Mouse (Mus musculus): Measurements from ENCODE around the gene Fubp3. TPM values are rescaled to one million over a fixed set of nuclear protein-coding genes. Genes with fewer than 3 reads are reported as not detected.
"Not testable (repeated sequence)": the region's sequence is repeated elsewhere in the genome, so short reads cannot be mapped to it uniquely, and the experiment has no call there.

The Fubp3 gene
- 10.7 and 16.4 TPM in 2 replicates for total RNA-seq (2015)
- total RNA-seq (2017) = 17.1 and 23.6 TPM in 2 replicates

DNA sequence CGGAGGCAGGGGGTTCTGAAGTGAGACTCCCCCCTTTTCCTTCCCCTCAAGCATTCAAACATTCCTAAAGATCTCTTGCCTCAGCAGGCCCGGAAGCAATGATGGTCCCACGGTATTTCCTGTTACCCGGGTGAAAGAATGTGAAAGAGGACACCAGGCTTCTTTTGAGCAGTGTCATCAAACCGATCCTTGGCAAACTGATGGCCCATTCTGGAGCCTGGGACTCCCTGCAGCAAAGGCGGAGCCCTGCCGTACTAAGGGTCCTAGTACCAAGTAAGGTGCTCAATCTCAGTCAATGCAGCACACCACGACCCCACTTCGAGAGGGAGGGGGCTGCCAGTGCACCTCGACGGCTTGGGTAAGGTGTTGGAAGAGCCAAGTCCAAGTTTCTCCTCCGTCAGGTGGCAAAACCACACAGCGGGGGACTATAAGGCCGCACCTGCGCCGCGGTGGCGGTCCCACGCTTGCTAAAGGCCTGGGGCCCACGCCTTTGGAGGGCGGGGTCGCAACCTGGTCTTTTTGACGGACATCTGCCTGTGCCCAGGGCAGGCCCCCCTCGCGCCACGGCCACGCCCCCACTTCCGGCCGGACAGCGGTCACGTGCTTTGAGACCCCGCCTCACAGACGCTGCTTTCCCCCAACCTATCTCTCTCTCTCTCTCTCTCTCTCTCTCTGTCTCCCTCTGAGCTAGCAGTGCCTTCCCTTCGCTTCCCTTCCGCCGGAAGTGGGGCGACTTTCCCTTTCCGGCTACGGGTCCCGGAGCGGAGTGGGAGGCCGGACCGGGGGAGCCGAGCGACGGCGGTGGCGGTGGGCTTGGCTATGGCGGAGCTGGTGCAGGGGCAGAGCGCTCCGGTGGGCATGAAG, at the start of gene Fubp3:
Gene Fubp3 (plus strand): TSS at position 601 of the 864 bp plus-strand sequence.
- peak; percentile 81 for ATAC-seq (ENCODE audit: poor library complexity, severe bottlenecking)

DNA sequence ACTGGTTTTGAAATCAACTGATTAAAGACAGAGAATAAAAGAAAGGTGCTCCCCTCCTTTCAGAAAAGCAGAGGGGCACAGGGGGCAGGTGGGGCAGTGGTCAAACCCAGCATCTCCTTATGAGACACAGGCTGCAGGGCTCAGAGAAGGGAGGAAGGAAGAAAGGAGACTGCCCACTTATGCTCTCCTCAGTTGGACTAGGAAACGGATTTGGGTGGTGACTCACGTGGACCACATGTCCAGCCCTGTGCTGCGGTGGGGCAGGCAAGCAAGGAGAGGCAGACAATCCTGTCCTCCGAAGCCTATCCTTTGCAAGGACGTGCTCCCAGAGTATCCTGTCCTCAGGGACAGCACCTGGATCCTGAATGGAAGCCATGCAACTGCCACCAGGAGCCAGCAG, 47.8 kb upstream of the Fubp3 start:
- ATAC-seq (ENCODE audit: poor library complexity, severe bottlenecking) = no peak

DNA sequence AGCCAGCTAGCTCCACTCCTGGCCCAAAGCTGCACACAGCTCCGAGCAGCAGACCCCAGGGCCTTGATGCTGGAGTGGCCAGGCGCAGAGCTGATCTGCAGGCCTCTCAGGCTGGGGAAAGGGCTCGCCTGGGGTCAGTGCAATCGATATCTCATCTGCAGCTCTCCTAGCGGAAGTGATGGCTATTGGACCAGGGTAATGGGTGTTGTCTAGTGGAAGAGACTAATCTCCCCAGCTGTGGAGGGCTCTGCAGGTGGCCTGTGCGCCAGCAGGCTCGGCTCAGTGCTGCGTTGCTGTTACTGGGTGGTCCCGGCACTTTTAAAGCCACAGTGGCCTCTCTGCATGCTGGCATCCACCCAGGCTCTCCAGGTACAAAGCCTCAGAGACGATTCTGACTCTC, 46.7 kb upstream of the Fubp3 start:
- ATAC-seq (ENCODE audit: poor library complexity, severe bottlenecking) = no peak

DNA sequence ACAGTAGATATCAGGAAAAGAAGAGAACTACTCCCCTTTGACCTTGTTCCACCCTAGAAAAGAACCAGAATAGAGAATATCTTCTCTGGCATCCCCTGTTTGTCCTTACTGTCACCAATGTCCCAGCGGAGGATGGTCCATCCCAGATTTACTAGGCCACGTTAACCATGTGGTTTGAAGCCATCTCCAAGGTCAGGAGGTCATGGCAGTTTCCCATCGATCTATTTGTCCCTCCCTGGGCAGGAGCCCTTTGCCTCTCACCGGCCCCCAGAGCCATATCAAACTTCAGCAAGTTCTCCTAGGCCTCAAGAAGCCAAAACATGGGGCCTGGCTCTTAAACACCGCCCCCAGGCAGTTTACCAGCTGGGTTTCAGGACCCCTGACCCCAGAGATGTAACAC, 42.2 kb upstream of the Fubp3 start:
- ATAC-seq (ENCODE audit: poor library complexity, severe bottlenecking) = no peak

DNA sequence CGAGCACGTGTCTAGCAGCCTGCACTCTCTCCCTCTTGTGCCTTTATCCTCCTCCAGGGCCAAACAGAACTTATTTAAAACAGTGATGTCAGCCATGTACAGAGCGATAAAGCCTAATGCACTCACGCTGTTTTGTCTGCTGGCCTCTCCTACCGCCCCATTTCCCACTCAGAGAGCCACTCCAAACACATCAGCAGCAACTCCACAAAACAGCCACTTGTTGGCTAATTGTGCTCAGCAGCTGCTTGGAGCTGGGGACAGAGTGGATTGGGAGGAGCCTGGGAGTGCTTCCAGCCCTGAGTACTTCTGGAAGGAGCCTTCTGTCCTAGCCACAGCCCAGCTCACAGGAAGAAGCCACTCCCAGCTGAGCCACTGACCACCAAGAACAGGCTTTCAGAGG, 35.4 kb upstream of the Fubp3 start:
- no peak for ATAC-seq (ENCODE audit: poor library complexity, severe bottlenecking)

DNA sequence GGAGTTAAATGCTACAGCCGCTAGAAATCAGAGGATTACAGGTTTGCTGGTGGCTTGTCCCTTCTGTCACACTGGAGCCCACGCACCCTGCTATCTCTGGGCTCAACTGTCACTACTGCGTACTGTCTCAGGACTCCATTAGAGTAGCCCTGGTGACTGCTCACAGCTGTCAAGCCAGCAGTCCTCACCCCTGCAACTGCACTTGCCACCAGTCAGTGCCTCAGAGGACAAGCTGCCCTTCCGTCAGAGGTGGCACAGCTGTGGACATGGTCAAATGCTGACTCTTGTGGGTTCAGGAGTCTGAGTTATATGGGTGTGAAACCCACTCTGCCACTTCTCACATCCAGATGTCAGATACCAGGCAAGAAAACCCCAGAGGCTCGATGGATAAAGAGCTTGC, 33.7 kb upstream of the Fubp3 start:
- ATAC-seq (ENCODE audit: poor library complexity, severe bottlenecking) = no peak

DNA sequence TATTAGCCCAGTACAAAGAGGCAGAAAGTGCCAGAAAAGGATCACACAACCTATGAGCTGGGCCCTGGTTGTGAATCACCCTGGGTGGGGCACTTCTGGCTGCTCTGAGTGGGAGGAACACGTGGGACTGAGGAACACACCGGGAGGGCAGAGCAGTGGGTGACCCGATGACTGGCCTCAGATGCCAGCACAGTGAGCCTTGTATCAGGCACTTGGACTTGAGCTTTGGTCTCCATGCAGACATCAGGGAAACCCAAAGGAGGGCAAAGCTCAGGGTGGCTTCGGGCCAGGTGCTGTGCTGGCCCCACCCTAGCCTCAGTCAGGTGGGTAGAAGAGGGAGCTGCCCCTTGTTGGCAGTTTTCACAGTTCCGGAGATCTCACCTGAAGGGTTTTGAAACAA, 30.9 kb upstream of the Fubp3 start:
- ATAC-seq (ENCODE audit: poor library complexity, severe bottlenecking) = no peak

DNA sequence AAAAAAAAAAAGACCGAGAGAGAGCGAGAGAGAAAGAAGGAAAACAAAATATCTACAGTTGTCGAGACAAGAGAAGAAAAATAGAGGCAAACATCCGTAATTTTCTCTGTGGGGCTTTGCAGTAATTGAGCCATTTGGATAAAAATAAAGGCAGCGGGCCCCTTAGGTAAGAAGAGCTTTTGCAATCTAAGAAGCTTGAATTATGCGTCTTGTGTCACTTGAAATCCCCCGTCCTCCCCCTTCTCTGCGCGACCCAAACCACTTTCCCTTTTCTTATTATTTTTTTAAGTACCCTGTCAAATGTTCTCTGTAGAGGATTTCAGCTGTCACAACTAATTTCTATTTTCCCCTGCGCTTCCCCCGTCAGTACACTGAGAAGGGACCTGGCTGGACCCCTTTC, 24.7 kb upstream of the Fubp3 start:
- no peak for ATAC-seq (ENCODE audit: poor library complexity, severe bottlenecking)

DNA sequence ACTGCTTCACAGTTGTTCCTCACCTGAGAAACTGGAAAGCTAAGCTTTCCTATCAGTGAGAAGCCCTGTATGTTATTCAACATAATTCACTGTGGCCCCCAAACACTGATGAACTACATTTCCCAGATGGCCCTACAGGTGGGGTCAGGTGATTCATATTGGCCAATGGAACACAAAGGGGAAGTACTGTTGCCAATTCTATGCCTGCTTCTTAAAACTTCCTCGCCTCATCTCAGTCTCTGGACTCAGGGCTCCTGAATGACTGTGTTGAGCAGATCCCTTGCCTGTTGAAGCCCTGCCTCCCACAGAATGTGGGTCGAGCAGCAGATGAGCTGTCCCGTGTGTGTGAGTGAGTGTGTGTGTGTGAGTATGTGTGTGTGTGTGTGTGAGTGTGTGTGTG, 21.9 kb upstream of the Fubp3 start:
- ATAC-seq (ENCODE audit: poor library complexity, severe bottlenecking) = no peak

DNA sequence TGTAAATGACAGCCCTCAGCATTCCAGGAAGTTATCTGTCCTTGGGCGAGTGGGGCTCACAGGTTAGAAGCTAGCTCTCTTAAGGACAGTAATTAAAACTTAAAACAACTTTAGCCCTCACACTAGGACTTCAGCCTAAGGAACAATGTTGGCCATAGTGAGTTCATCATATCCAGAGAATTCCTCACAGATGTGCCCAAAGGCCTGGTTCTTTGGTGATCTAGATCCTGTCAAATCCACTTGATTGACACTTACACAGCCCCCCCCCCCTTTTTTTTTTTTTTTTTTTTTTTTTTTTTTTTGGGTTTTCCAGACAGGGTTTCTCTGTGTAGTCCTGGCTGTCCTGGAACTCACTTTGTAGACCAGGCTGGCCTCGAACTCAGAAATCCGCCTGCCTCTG, 21.1 kb upstream of the Fubp3 start:
- ATAC-seq (ENCODE audit: poor library complexity, severe bottlenecking) = not testable (repeated sequence)

DNA sequence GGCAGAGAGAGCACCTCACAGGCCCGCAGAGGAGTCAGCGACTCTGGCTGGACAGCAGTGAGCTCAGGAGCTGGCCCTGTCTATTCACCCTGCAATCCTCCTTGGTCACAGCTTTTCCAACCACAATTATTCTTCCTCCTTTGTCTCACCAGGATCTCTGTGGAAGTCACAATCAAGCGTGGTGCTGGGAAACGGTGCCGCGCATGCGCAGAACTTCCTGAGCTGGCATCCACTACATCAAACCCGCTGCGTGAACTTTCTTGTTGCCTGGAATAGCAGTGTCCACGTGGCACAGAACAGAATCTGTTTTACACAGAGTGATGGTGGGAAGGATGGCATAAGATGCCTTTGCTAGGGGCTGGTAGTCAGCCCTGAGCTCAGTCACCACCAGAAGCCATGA, 20.5 kb upstream of the Fubp3 start:
- no peak for ATAC-seq (ENCODE audit: poor library complexity, severe bottlenecking)

DNA sequence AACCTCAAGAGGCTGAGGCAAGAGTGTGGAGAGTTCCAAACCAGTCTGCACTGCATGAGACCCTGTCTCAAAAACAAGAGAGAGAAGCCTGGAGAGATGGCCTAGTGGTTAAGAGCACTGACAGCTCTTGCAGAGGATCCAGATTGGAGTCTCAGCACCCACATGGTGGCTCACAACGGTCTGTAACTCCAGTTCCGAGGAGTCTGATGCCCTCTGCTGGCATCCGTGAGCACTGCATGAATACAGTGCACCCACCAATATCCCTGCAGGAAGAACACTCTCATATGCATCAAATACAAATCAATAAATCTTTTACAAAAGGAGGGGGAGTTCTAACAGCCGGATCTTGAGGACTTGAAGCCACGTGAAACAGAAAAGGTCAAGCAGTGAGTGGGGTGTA, 17.8 kb upstream of the Fubp3 start:
- no peak for ATAC-seq (ENCODE audit: poor library complexity, severe bottlenecking)

DNA sequence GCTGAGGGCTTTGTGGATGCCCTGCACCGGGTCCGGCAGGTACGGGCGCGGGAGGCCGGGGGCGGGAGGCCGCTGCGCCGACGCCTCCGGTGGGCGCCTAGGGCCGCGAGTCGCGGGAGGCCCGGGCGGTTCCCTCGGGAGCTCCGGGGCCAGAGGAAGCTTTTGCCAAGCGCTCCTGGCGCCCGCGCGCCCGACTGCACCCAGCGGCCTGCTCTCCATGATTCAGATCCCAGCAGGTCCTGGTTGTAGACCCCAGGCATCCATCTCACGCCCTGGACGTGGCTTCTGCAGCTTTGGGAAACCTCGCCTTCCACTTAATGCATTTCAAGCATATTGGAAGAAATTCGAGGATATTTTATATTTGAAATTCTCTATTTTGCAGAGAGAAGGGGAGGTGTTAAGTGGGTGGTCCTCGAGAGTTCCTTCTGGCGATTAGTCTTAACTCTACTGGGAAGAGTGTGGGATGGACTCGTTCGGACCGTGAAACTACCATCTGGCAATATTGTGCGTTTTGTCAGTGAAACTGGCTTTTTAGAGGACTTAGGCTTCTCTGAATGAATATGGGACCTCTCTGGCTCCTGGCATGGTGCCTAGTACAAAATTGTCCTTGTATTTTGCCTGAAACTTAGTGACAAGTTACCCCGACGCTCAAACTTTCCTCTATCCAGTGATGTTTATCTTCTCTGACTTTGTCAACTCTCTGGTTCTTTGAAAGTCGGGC, 624 bp downstream of the Fubp3 start:
- peak; percentile 24; the same call in 1 of the 2 replicates for ATAC-seq (ENCODE audit: poor library complexity, severe bottlenecking)

DNA sequence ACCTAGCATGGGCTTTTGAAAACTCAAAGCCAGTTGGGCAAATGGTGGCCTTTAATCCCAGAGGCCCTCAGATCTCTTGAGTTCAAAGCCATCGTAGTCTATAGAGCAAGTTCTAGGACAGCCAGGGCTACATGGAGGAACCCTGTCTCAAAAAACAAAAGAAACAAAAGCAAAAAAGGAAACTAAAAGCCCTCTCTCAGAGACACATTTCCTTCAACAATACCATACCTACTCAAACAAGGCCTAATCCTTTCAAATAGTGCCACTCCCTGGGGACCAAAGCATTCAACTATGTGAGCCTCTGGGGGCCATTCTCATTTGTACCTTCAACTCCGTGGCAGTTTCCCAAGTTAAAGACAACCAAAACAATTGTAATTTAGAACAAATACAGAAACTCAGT, 9.2 kb downstream of the Fubp3 start:
- no peak for ATAC-seq (ENCODE audit: poor library complexity, severe bottlenecking)

DNA sequence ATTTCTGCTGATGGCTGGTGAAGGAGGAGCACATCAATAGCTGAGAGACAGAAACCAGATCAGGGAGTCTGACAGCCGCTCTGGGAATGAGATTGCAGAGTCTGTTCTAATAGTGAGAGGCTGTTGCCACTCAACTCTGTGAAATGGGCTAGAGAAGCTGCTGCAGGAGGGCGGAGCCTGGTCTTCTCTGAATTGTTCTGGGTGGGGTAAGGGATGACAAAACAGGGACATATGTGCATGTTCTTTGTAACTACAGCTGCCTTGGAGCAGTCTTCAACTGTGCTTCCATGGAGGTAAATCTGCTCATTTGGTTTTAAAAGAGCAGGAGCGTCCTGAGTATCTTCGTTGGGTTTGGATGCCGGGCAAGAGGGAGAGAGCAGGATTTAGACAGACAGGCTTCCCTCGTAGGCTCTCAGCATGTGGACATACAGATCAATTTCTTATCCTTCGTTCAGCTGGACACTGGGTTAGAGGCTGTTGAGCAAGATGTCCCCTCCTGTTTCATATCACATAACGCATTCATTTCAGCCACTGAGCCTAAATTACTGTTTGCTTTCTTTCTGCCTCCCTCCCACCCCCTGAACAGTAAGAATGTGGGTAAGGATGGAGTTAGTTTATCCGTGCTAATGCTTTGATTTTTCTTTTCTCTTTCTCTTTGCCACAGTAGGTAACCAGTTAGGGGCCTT, 19.5 kb downstream of the Fubp3 start:
- no peak for ATAC-seq (ENCODE audit: poor library complexity, severe bottlenecking)

DNA sequence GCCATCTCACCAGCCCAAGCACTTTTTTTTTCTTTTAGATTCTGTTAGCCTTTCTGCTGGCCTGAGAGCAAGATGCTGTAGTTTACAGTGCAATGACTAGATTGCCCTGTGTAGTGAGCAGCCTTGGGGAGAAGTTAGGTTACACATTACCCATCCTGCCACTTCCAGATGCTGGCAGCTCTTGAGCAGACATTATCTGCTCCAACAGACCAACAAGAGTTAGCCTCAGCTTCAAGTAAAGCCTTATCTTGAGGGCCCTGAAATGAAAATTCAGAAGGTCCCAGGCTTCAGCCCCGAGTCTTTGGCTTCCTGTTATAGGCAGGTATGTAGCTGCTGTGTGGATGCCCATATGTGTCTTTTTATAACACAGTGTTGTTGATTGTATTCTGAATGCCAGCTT, 35.1 kb downstream of the Fubp3 start:
- ATAC-seq (ENCODE audit: poor library complexity, severe bottlenecking) = no peak

DNA sequence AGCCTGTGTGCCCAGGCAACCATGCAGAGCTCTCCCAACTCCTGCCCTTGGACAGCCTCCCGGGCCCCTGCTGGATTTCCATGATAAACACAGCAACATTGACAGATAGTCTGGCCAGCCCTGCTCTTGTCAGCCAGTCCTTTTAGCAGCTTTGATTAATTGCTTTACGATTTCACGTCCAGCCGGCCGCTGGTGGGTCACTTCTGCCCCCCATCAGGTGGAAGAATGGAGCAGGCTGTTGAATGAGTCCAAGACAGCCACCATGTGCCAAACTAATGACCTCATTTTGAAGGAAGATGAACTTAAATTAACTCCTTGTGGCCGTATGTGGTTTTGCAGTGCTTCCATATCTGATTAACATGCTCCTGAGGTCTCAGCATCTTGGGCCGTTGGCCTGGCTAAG, 37.4 kb downstream of the Fubp3 start:
- ATAC-seq (ENCODE audit: poor library complexity, severe bottlenecking) = no peak

DNA sequence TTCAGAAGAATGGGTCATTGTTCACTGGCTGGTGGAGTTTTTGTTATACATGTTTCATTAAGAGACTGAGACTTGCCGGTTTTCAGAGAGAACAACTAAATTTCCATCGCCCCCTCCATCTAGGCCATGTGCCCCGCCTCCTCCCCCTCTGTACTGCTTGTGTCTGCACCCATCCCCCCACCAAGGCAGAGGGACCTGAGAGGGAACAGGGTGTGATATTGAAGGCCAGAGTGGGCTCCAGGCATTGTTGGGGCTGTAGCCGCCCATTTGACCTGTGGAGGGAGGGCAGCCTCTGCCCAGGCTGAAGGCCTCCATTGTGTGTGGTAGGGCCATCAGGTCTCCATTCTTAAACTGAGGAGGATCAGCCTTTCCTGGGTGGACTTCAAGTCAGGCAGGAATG, 38.5 kb downstream of the Fubp3 start:
- ATAC-seq (ENCODE audit: poor library complexity, severe bottlenecking) = no peak

DNA sequence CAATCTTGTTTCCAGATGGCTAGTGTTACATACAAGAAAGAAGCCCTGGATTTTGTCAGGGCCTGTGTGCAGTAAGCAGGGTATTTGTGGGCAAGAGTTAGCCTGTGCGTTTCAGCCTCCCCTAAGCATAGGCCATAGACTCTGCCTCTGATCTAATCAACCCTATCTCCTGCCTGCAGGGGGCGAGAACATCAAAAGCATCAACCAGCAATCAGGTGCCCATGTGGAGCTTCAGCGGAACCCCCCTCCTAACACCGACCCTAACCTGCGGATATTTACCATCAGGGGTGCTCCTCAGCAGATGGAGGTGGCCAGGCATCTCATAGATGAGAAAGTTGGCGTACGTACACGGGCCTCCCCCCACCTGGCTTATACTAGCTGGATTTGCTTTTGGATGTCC, 38.9 kb downstream of the Fubp3 start:
- no peak for ATAC-seq (ENCODE audit: poor library complexity, severe bottlenecking)

DNA sequence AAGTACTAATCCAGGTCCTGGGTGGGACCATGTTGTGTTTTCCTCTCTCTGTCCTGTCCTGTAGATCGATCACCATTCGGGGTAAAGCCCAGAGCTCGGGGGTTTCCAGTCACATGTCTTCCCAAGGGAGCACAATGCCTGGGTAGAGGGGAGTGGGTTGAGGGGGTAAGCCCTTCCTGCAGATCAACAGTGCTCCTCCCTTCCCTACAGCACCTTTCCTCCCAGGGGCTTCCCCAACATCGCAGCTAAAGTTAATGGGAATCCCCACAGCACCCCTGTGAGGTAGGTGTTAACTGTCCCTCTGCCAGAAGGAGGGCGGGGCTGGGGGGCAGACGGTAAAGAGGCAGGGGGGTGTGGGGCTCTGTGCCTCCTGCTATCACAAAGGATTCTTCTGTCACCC, 40.2 kb downstream of the Fubp3 start:
- no peak for ATAC-seq (ENCODE audit: poor library complexity, severe bottlenecking)

DNA sequence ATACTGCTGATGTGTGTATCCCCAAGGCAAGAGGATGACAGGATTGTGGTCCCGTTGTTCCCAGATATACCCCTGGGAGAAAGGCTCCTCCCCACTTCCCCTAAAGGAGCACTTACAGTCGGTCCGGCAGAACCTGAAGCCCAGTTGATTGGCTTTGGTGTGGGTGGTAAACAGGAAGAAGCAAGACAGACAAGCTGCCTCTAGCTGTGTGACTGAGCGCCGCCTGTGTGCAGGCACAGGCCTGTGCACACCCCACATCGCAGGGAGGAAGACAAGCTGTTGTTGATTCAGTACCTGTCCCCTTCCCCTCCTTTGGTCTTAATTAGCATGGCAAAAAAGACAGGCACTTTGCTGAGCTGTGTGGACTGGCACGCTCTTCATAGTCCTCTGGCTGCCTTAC, 41.3 kb downstream of the Fubp3 start:
- ATAC-seq (ENCODE audit: poor library complexity, severe bottlenecking) = no peak
